Mouse (Mus musculus): ENCODE data around the gene Rps19bp1. TPM values are rescaled to one million over a fixed set of nuclear protein-coding genes. Genes with fewer than 3 reads are reported as not detected.
A peak's percentile ranks its signal among the peaks of the same experiment; 100 is the strongest.

Rps19bp1 gene
- polyA plus RNA-seq, 1 experiment from 2014 or later = 62.7 TPM

GRCm38 (mm10) chr15:80248135-80248534, 16.0 kb downstream of the Rps19bp1 start:
- DNase-seq (ENCODE audit: low spot score) (no peak), ATAC-seq (replicated peaks; ENCODE audit: low FRiP score, low read depth) (no peak)
- H3K27ac ChIP-seq = no peak overlapping the region
- TF ChIP-seq CTCF (IDR thresholded peaks at IDR 0.05; ENCODE audit: low read depth) = no peak
- H3K4me1 ChIP-seq (replicated peaks; ENCODE audit: insufficient read depth, low read length) = 0 out of 2 replicates have a peak, but pooled peaks cover 2% of the 10 kb centered on the region
- no peak overlapping the region for H3K9ac ChIP-seq (ENCODE audit: low read depth, low read length)
- 95% methylated on average over 12 of the region's 12 CpGs for WGBS
- no peaks in the 10 kb centered on the region for H3K9me3 ChIP-seq (replicated peaks; ENCODE audit: low read length)
- H3K4me3 ChIP-seq (replicated peaks; ENCODE audit: low read depth, low read length) = no peak overlapping the region
- peaks cover 59% of the 10 kb centered on the region for H3K36me3 ChIP-seq (ENCODE audit: insufficient read depth, low read length)
- no peak overlapping the region for H3K4me2 ChIP-seq (ENCODE audit: low read length)
- no peaks in the 10 kb centered on the region for H3K27me3 ChIP-seq (ENCODE audit: insufficient read depth, low read length)

- ATAC-seq (replicated peaks; ENCODE audit: low FRiP score, low read depth) (no peak), DNase-seq (ENCODE audit: low spot score) (no peak)
- H3K4me3 ChIP-seq (replicated peaks; ENCODE audit: low read depth, low read length) = peak within 1 kb of the TSS; percentile 90
- H3K27ac ChIP-seq = no peak within 1 kb of the TSS
- peaks cover 33% of the 10 kb centered on the region for H3K36me3 ChIP-seq (ENCODE audit: insufficient read depth, low read length)
- no peaks in the 10 kb centered on the region for H3K9me3 ChIP-seq (replicated peaks; ENCODE audit: low read length)
- WGBS = 95% methylated on average over 9 of the region's 9 CpGs
- H3K4me2 ChIP-seq (ENCODE audit: low read length) = peak within 1 kb of the TSS; percentile 56
- H3K27me3 ChIP-seq (ENCODE audit: insufficient read depth, low read length) = no peaks in the 10 kb centered on the region
- no peak for TF ChIP-seq CTCF (IDR thresholded peaks at IDR 0.05; ENCODE audit: low read depth)
- peaks cover 7% of the 10 kb centered on the region; the same call in 1 of the 2 replicates for H3K4me1 ChIP-seq (replicated peaks; ENCODE audit: insufficient read depth, low read length)
- H3K9ac ChIP-seq (ENCODE audit: low read depth, low read length) = peak within 1 kb of the TSS; percentile 86
Observed at GRCm38 (mm10) chr15:80235535-80235934, 28.6 kb downstream of the Rps19bp1 start, which contains the start of gene AC140267.1. AC140267.1 (plus strand) TSS chr15:80235835.

- H3K36me3 ChIP-seq (ENCODE audit: insufficient read depth, low read length) = peaks cover 24% of the 10 kb centered on the region; the same call in 1 of the 2 replicates
- peak; percentile 30; the same call in 1 of the 2 replicates for TF ChIP-seq CTCF (IDR thresholded peaks at IDR 0.05; ENCODE audit: low read depth)
- no peaks in the 10 kb centered on the region for H3K27me3 ChIP-seq (ENCODE audit: insufficient read depth, low read length)
- peak within 1 kb of the TSS; percentile 90 for H3K27ac ChIP-seq
- ATAC-seq (replicated peaks; ENCODE audit: low FRiP score, low read depth) (peak; percentile 97), DNase-seq (ENCODE audit: low spot score) (peak; percentile 98)
- peak within 1 kb of the TSS; percentile 90 for H3K4me3 ChIP-seq (replicated peaks; ENCODE audit: low read depth, low read length)
- H3K9me3 ChIP-seq (replicated peaks; ENCODE audit: low read length) = no peaks in the 10 kb centered on the region
- H3K9ac ChIP-seq (ENCODE audit: low read depth, low read length) = peak within 1 kb of the TSS; percentile 86
- WGBS = 2% methylated on average over 67 of the region's 67 CpGs
- H3K4me2 ChIP-seq (ENCODE audit: low read length) = peak within 1 kb of the TSS; percentile 56
- peaks cover 7% of the 10 kb centered on the region; the same call in 1 of the 2 replicates for H3K4me1 ChIP-seq (replicated peaks; ENCODE audit: insufficient read depth, low read length)
Observed at GRCm38 (mm10) chr15:80233733-80234509, 30.2 kb downstream of the Rps19bp1 start, which contains the start of gene Mief1. Mief1 (plus strand) TSS chr15:80234018.

GRCm38 (mm10) chr15:80233053-80233452, 31.1 kb downstream of the Rps19bp1 start:
- peak overlapping the region; percentile 70 for H3K27ac ChIP-seq
- no peaks in the 10 kb centered on the region for H3K9me3 ChIP-seq (replicated peaks; ENCODE audit: low read length)
- ATAC-seq (replicated peaks; ENCODE audit: low FRiP score, low read depth) = no peak
- H3K4me3 ChIP-seq (replicated peaks; ENCODE audit: low read depth, low read length) = no peak overlapping the region; the same call in 1 of the 2 replicates
- H3K4me2 ChIP-seq (ENCODE audit: low read length) = peak overlapping the region; percentile 56
- no peak for TF ChIP-seq CTCF (IDR thresholded peaks at IDR 0.05; ENCODE audit: low read depth)
- no peaks in the 10 kb centered on the region for H3K27me3 ChIP-seq (ENCODE audit: insufficient read depth, low read length)
- DNase-seq (ENCODE audit: low spot score) = no peak
- peaks cover 7% of the 10 kb centered on the region; the same call in 1 of the 2 replicates for H3K4me1 ChIP-seq (replicated peaks; ENCODE audit: insufficient read depth, low read length)
- WGBS = 33% methylated on average over 4 of the region's 4 CpGs
- peaks cover 17% of the 10 kb centered on the region; the same call in 1 of the 2 replicates for H3K36me3 ChIP-seq (ENCODE audit: insufficient read depth, low read length)
- 0 out of 2 replicates have a peak overlapping the region, but pooled peaks have one; percentile 13 for H3K9ac ChIP-seq (ENCODE audit: low read depth, low read length)

GRCm38 (mm10) chr15:80232331-80232730, 31.8 kb downstream of the Rps19bp1 start:
- Histone ChIP-seq H3K27me3 (ENCODE audit: insufficient read depth, low read length) (no peaks in the 10 kb centered on the region), H3K4me1 (replicated peaks; ENCODE audit: insufficient read depth, low read length) (peaks cover 7% of the 10 kb centered on the region; the same call in 1 of the 2 replicates), H3K9me3 (replicated peaks; ENCODE audit: low read length) (no peaks in the 10 kb centered on the region), H3K9ac (ENCODE audit: low read depth, low read length) (no peak overlapping the region), H3K4me2 (ENCODE audit: low read length) (no peak overlapping the region), H3K4me3 (replicated peaks; ENCODE audit: low read depth, low read length) (no peak overlapping the region), H3K27ac (no peak overlapping the region), H3K36me3 (ENCODE audit: insufficient read depth, low read length) (peaks cover 14% of the 10 kb centered on the region; the same call in 1 of the 2 replicates)
- WGBS = 75% methylated on average over 2 of the region's 2 CpGs
- DNase-seq (ENCODE audit: low spot score) = no peak
- TF ChIP-seq CTCF (IDR thresholded peaks at IDR 0.05; ENCODE audit: low read depth) = no peak
- ATAC-seq (replicated peaks; ENCODE audit: low FRiP score, low read depth) = no peak

- H3K9me3 ChIP-seq (replicated peaks; ENCODE audit: low read length) = no peaks in the 10 kb centered on the region
- H3K4me2 ChIP-seq (ENCODE audit: low read length) = no peak overlapping the region
- no peak overlapping the region for H3K27ac ChIP-seq
- no peak for ATAC-seq (replicated peaks; ENCODE audit: low FRiP score, low read depth)
- H3K4me3 ChIP-seq (replicated peaks; ENCODE audit: low read depth, low read length) = no peak overlapping the region
- H3K27me3 ChIP-seq (ENCODE audit: insufficient read depth, low read length) = no peaks in the 10 kb centered on the region
- H3K4me1 ChIP-seq (replicated peaks; ENCODE audit: insufficient read depth, low read length) = peaks cover 4% of the 10 kb centered on the region; the same call in 1 of the 2 replicates
- DNase-seq (ENCODE audit: low spot score) = no peak
- TF ChIP-seq CTCF (IDR thresholded peaks at IDR 0.05; ENCODE audit: low read depth) = no peak
- H3K36me3 ChIP-seq (ENCODE audit: insufficient read depth, low read length) = no peaks in the 10 kb centered on the region
- WGBS = 79% methylated on average over 17 of the region's 17 CpGs
- no peak overlapping the region for H3K9ac ChIP-seq (ENCODE audit: low read depth, low read length)
Observed at GRCm38 (mm10) chr15:80228071-80228800, 35.9 kb downstream of the Rps19bp1 start.

Measured in kidney, postnatal 0 days (tissue).